Mouse (Mus musculus): ENCODE data around the gene Olfr1032. TPM values are rescaled to one million over a fixed set of nuclear protein-coding genes. Genes with fewer than 3 reads are reported as not detected.
"Not testable (repeated sequence)": the region's sequence is repeated elsewhere in the genome, so short reads cannot be mapped to it uniquely, and the experiment has no call there.

The Olfr1032 gene
- total RNA-seq (2022) = not detected

GRCm38 (mm10) chr2:86005240-86005639, at the start of gene Olfr1032:
Gene Olfr1032 (plus strand): TSS chr2:86005540.
- no peak for DNase-seq (ENCODE audit: low spot score)

GRCm38 (mm10) chr2:85973595-85973994, 31.7 kb upstream of the Olfr1032 start, which contains the start of gene Olfr1029:
Gene Olfr1029 (plus strand): TSS chr2:85973895.
- no peak for DNase-seq (ENCODE audit: low spot score)

DNA sequence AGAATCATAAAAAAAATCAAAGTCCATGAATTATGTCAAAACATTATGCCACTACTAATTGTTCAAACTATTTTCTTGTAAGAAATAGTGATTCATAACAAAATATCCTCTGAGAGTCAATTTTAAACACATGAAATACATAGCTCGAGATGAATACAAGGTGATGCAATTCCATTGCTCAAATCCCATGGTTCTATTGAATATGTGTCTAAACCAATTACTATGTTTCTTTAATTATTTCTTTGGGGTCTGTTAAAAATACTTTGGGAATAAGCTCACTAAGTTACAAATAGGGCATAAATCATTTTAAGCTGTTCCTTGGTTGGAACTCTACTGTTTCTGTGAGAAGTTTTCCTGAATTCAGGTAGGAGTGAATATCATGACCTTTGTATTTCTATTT, 26.4 kb upstream of the Olfr1032 start, which contains the start of gene Olfr1030:
Gene Olfr1030 (plus strand): TSS at position 301 of the 400 bp plus-strand sequence.
- no peak for DNase-seq (ENCODE audit: low spot score)

GRCm38 (mm10) chr2:85990004-85990403, 15.3 kb upstream of the Olfr1032 start, which contains the start of gene Olfr1031:
Gene Olfr1031 (plus strand): TSS chr2:85990304.
- DNase-seq (ENCODE audit: low spot score) = no peak

DNA sequence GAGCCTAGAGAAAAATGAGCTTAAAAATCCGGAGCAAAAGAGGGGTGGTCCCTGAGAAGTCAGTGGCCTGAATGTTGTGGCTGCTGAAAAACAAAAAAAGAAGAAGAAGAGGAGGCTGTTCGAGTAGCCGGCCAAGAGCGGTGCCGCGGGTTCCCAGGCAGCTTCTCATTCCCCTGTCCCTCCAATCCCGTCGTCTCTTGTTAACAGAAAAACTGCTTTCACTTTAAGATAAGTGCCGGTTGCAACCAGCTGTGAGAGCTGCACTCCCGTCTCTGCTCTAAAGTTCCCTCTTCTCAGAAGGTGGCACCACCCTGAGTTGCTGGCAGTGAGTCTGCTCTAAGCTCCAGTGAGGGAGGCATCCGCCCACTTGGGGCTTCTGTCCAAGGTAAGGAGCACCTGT, 15.1 kb downstream of the Olfr1032 start, which contains the start of gene Olfr1033:
Gene Olfr1033 (plus strand): TSS at position 228 of the 400 bp plus-strand sequence.
- DNase-seq (ENCODE audit: low spot score) = peak; percentile 30

GRCm38 (mm10) chr2:86021518-86021917, 16.2 kb downstream of the Olfr1032 start:
- DNase-seq (ENCODE audit: low spot score) = not testable (repeated sequence)

DNA sequence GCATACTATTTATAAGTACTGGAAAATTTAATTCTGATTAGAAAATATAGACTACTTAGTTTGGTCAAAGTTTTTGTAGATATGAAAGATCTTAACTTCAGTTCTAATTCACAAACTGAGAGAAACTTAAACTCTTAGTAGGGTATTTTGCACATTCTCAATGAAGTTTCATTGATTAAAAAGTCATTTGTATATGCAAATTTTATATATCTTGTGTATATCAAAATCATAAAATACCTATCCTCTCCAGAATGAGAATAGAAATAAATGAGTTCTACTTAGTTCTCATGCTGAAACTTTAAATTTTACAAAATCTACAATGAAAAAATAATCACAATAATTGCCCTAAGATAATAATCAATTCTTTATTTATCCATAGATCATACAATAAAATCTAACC, 40.2 kb downstream of the Olfr1032 start, which contains the start of gene Olfr1034:
Gene Olfr1034 (plus strand): TSS at position 301 of the 400 bp plus-strand sequence.
- no peak for DNase-seq (ENCODE audit: low spot score)

GRCm38 (mm10) chr2:86050777-86051176, 45.4 kb downstream of the Olfr1032 start:
- not testable (repeated sequence) for DNase-seq (ENCODE audit: low spot score)

Other genes starting within 250 kb of the Olfr1032 start
- not detected for gene Olfr1012, start 242.8 kb upstream of the Olfr1032 start, total RNA-seq (2022)
- gene Olfr1013, start 238.4 kb upstream of the Olfr1032 start, total RNA-seq (2022) = not detected
- gene Olfr1014, start 232.8 kb upstream of the Olfr1032 start, total RNA-seq (2022) = not detected
- not detected for gene Olfr1015, start 223.5 kb upstream of the Olfr1032 start, total RNA-seq (2022)
- not detected for gene Olfr1016, start 203.0 kb upstream of the Olfr1032 start, total RNA-seq (2022)
- not detected for gene Olfr1018, start 187.1 kb upstream of the Olfr1032 start, total RNA-seq (2022)
- not detected for gene Olfr1019, start 160.1 kb upstream of the Olfr1032 start, total RNA-seq (2022)
- not detected for gene Olfr1020, start 158.5 kb upstream of the Olfr1032 start, total RNA-seq (2022)
- not detected for gene Olfr1022, start 136.9 kb upstream of the Olfr1032 start, total RNA-seq (2022)
- gene Olfr1023, start 119.9 kb upstream of the Olfr1032 start, total RNA-seq (2022) = not detected
- not detected for gene Olfr1024, start 100.5 kb upstream of the Olfr1032 start, total RNA-seq (2022)
- not detected for gene Olfr1025-ps1, start 90.3 kb upstream of the Olfr1032 start, total RNA-seq (2022)
- gene Olfr1026, start 84.0 kb upstream of the Olfr1032 start, total RNA-seq (2022) = not detected
- gene Olfr1028, start 55.1 kb upstream of the Olfr1032 start, total RNA-seq (2022) = not detected
- not detected for gene Olfr1029, start 31.6 kb upstream of the Olfr1032 start, total RNA-seq (2022)
- gene Olfr1030, start 26.3 kb upstream of the Olfr1032 start, total RNA-seq (2022) = not detected
- not detected for gene Olfr1031, start 15.2 kb upstream of the Olfr1032 start, total RNA-seq (2022)
- 1 to 10 TPM; 2.0 to 5.0 (median 3.4) TPM for gene Olfr1033, start 15.1 kb downstream of the Olfr1032 start, total RNA-seq (2022)
- under 1 TPM; 0.19 to 0.28 (median 0.24) TPM for gene Olfr1034, start 40.3 kb downstream of the Olfr1032 start, total RNA-seq (2022)
- not detected for gene Olfr1036, start 68.5 kb downstream of the Olfr1032 start, total RNA-seq (2022)
- not detected for gene Olfr1037, start 81.8 kb downstream of the Olfr1032 start, total RNA-seq (2022)
- not detected for gene Olfr1039, start 130.4 kb downstream of the Olfr1032 start, total RNA-seq (2022)
- not detected for gene Olfr1040, start 141.2 kb downstream of the Olfr1032 start, total RNA-seq (2022)
- not detected for gene Olfr1042, start 156.3 kb downstream of the Olfr1032 start, total RNA-seq (2022)
- gene Olfr1043, start 162.0 kb downstream of the Olfr1032 start, total RNA-seq (2022) = not detected
- not detected for gene Olfr1044, start 172.3 kb downstream of the Olfr1032 start, total RNA-seq (2022)
- not detected for gene Olfr52, start 180.1 kb downstream of the Olfr1032 start, total RNA-seq (2022)
- not detected for gene Olfr1045, start 197.5 kb downstream of the Olfr1032 start, total RNA-seq (2022)
- not detected for gene Olfr1046, start 213.8 kb downstream of the Olfr1032 start, total RNA-seq (2022)
- not detected for gene Olfr1047, start 225.9 kb downstream of the Olfr1032 start, total RNA-seq (2022)
- not detected for gene Olfr1048, start 234.7 kb downstream of the Olfr1032 start, total RNA-seq (2022)